Mouse (Mus musculus): ENCODE results near the gene Epb41.

- no peak for TF ChIP-seq CTCF (IDR thresholded peaks at IDR 0.05; ENCODE audit: borderline replicate concordance, insufficient read depth, low read length)
- no peak for TF ChIP-seq POLR2A (IDR thresholded peaks at IDR 0.05; ENCODE audit: low read depth, low read length)
Measured at GRCm38 (mm10) chr4:132111227-132111626, 36.1 kb upstream of the Epb41 start.

Measured in embryonic fibroblast, embryonic 13.5 days (primary cell).